Mouse (Mus musculus): ENCODE measurements around the gene 1810049J17Rik. TPM values are rescaled to one million over a fixed set of nuclear protein-coding genes. Genes with fewer than 3 reads are reported as not detected.

1810049J17Rik gene
- polyA plus RNA-seq, 1 experiment from 2014 or later: 1.1 TPM

GRCm38 (mm10) chr15:12365416-12366071, 43.8 kb upstream of the 1810049J17Rik start:
- Histone ChIP-seq H3K4me1 (ENCODE audit: control insufficient read depth, insufficient read depth, low read depth, low read length) (peaks cover 22% of the 10 kb centered on the region), H3K36me3 (ENCODE audit: control insufficient read depth, insufficient read depth, low read length) (0 out of 2 replicates have a peak, but pooled peaks cover under 1% of the 10 kb centered on the region), H3K9me3 (ENCODE audit: control insufficient read depth, low read length) (no peaks in the 10 kb centered on the region), H3K9ac (ENCODE audit: low read depth, low read length) (no peak overlapping the region), H3K27me3 (replicated peaks; ENCODE audit: control insufficient read depth, insufficient read depth, low read length) (no peaks in the 10 kb centered on the region), H3K4me3 (ENCODE audit: low read length) (no peak overlapping the region), H3K4me2 (ENCODE audit: low read length) (0 out of 2 replicates have a peak overlapping the region, but pooled peaks have one; percentile 3), H3K27ac (ENCODE audit: low read depth, low read length) (peak overlapping the region; percentile 80)
- no peak; the same call in 1 of the 2 replicates for ATAC-seq
- 50% methylated on average over 15 of the region's 15 CpGs for WGBS

- 83% methylated on average over 4 of the region's 4 CpGs for WGBS
- 0 out of 2 replicates have a peak, but pooled peaks cover 3% of the 10 kb centered on the region for H3K36me3 ChIP-seq (ENCODE audit: control insufficient read depth, insufficient read depth, low read length)
- H3K4me2 ChIP-seq (ENCODE audit: low read length): no peak overlapping the region
- H3K4me1 ChIP-seq (ENCODE audit: control insufficient read depth, insufficient read depth, low read depth, low read length): peaks cover 22% of the 10 kb centered on the region
- ATAC-seq: no peak
- no peaks in the 10 kb centered on the region for H3K9me3 ChIP-seq (ENCODE audit: control insufficient read depth, low read length)
- no peaks in the 10 kb centered on the region for H3K27me3 ChIP-seq (replicated peaks; ENCODE audit: control insufficient read depth, insufficient read depth, low read length)
- H3K9ac ChIP-seq (ENCODE audit: low read depth, low read length): no peak overlapping the region
- H3K27ac ChIP-seq (ENCODE audit: low read depth, low read length): no peak overlapping the region
- no peak overlapping the region for H3K4me3 ChIP-seq (ENCODE audit: low read length)
These were observed 42.4 kb upstream of the 1810049J17Rik start for GRCm38 (mm10) chr15:12364096-12364495.

GRCm38 (mm10) chr15:12362701-12363040, 41.0 kb upstream of the 1810049J17Rik start:
- 86% methylated on average over 6 of the region's 6 CpGs for WGBS
- Histone ChIP-seq H3K4me2 (ENCODE audit: low read length) (no peak overlapping the region), H3K4me1 (ENCODE audit: control insufficient read depth, insufficient read depth, low read depth, low read length) (peaks cover 20% of the 10 kb centered on the region), H3K27me3 (replicated peaks; ENCODE audit: control insufficient read depth, insufficient read depth, low read length) (no peaks in the 10 kb centered on the region), H3K9me3 (ENCODE audit: control insufficient read depth, low read length) (no peaks in the 10 kb centered on the region), H3K27ac (ENCODE audit: low read depth, low read length) (no peak overlapping the region), H3K36me3 (ENCODE audit: control insufficient read depth, insufficient read depth, low read length) (0 out of 2 replicates have a peak, but pooled peaks cover 3% of the 10 kb centered on the region), H3K4me3 (ENCODE audit: low read length) (no peak overlapping the region), H3K9ac (ENCODE audit: low read depth, low read length) (no peak overlapping the region)
- no peak for ATAC-seq

- no peak overlapping the region for H3K27ac ChIP-seq (ENCODE audit: low read depth, low read length)
- no peak for ATAC-seq
- no peaks in the 10 kb centered on the region for H3K9me3 ChIP-seq (ENCODE audit: control insufficient read depth, low read length)
- 0 out of 2 replicates have a peak, but pooled peaks cover 3% of the 10 kb centered on the region for H3K36me3 ChIP-seq (ENCODE audit: control insufficient read depth, insufficient read depth, low read length)
- 82% methylated on average over 14 of the region's 14 CpGs for WGBS
- no peak overlapping the region for H3K4me2 ChIP-seq (ENCODE audit: low read length)
- no peak overlapping the region for H3K4me3 ChIP-seq (ENCODE audit: low read length)
- H3K9ac ChIP-seq (ENCODE audit: low read depth, low read length): no peak overlapping the region
- H3K27me3 ChIP-seq (replicated peaks; ENCODE audit: control insufficient read depth, insufficient read depth, low read length): no peaks in the 10 kb centered on the region
- H3K4me1 ChIP-seq (ENCODE audit: control insufficient read depth, insufficient read depth, low read depth, low read length): peaks cover 18% of the 10 kb centered on the region
These were observed 40.5 kb upstream of the 1810049J17Rik start for GRCm38 (mm10) chr15:12362001-12362700.

GRCm38 (mm10) chr15:12360519-12361212, 39.0 kb upstream of the 1810049J17Rik start:
- Histone ChIP-seq H3K4me2 (ENCODE audit: low read length) (no peak overlapping the region), H3K27ac (ENCODE audit: low read depth, low read length) (no peak overlapping the region), H3K4me1 (ENCODE audit: control insufficient read depth, insufficient read depth, low read depth, low read length) (peaks cover 6% of the 10 kb centered on the region), H3K36me3 (ENCODE audit: control insufficient read depth, insufficient read depth, low read length) (0 out of 2 replicates have a peak, but pooled peaks cover 3% of the 10 kb centered on the region), H3K9me3 (ENCODE audit: control insufficient read depth, low read length) (no peaks in the 10 kb centered on the region), H3K4me3 (ENCODE audit: low read length) (no peak overlapping the region), H3K9ac (ENCODE audit: low read depth, low read length) (no peak overlapping the region), H3K27me3 (replicated peaks; ENCODE audit: control insufficient read depth, insufficient read depth, low read length) (no peaks in the 10 kb centered on the region)
- no peak for ATAC-seq
- WGBS: 76% methylated on average over 19 of the region's 19 CpGs

GRCm38 (mm10) chr15:12358384-12358783, 36.7 kb upstream of the 1810049J17Rik start:
- Histone ChIP-seq H3K27ac (ENCODE audit: low read depth, low read length) (no peak overlapping the region), H3K36me3 (ENCODE audit: control insufficient read depth, insufficient read depth, low read length) (0 out of 2 replicates have a peak, but pooled peaks cover 3% of the 10 kb centered on the region), H3K9ac (ENCODE audit: low read depth, low read length) (no peak overlapping the region), H3K4me2 (ENCODE audit: low read length) (no peak overlapping the region), H3K4me3 (ENCODE audit: low read length) (no peak overlapping the region), H3K9me3 (ENCODE audit: control insufficient read depth, low read length) (no peaks in the 10 kb centered on the region), H3K4me1 (ENCODE audit: control insufficient read depth, insufficient read depth, low read depth, low read length) (no peaks in the 10 kb centered on the region), H3K27me3 (replicated peaks; ENCODE audit: control insufficient read depth, insufficient read depth, low read length) (no peaks in the 10 kb centered on the region)
- 96% methylated on average over 5 of the region's 5 CpGs for WGBS
- no peak for ATAC-seq

GRCm38 (mm10) chr15:12357459-12357858, 35.8 kb upstream of the 1810049J17Rik start:
- ATAC-seq: no peak
- Histone ChIP-seq H3K36me3 (ENCODE audit: control insufficient read depth, insufficient read depth, low read length) (0 out of 2 replicates have a peak, but pooled peaks cover 3% of the 10 kb centered on the region), H3K4me3 (ENCODE audit: low read length) (no peak overlapping the region), H3K4me1 (ENCODE audit: control insufficient read depth, insufficient read depth, low read depth, low read length) (no peaks in the 10 kb centered on the region), H3K27me3 (replicated peaks; ENCODE audit: control insufficient read depth, insufficient read depth, low read length) (no peaks in the 10 kb centered on the region), H3K4me2 (ENCODE audit: low read length) (no peak overlapping the region), H3K27ac (ENCODE audit: low read depth, low read length) (no peak overlapping the region), H3K9me3 (ENCODE audit: control insufficient read depth, low read length) (no peaks in the 10 kb centered on the region), H3K9ac (ENCODE audit: low read depth, low read length) (no peak overlapping the region)

GRCm38 (mm10) chr15:12355907-12356306, 34.2 kb upstream of the 1810049J17Rik start:
- Histone ChIP-seq H3K4me2 (ENCODE audit: low read length) (no peak overlapping the region), H3K9me3 (ENCODE audit: control insufficient read depth, low read length) (no peaks in the 10 kb centered on the region), H3K4me1 (ENCODE audit: control insufficient read depth, insufficient read depth, low read depth, low read length) (no peaks in the 10 kb centered on the region), H3K27me3 (replicated peaks; ENCODE audit: control insufficient read depth, insufficient read depth, low read length) (no peaks in the 10 kb centered on the region), H3K9ac (ENCODE audit: low read depth, low read length) (no peak overlapping the region), H3K27ac (ENCODE audit: low read depth, low read length) (no peak overlapping the region), H3K36me3 (ENCODE audit: control insufficient read depth, insufficient read depth, low read length) (peaks cover 5% of the 10 kb centered on the region; the same call in 1 of the 2 replicates), H3K4me3 (ENCODE audit: low read length) (no peak overlapping the region)
- no peak for ATAC-seq
- WGBS: 86% methylated on average over 7 of the region's 7 CpGs

- ATAC-seq: no peak
- WGBS: 83% methylated on average over 6 of the region's 6 CpGs
- Histone ChIP-seq H3K27me3 (replicated peaks; ENCODE audit: control insufficient read depth, insufficient read depth, low read length) (no peaks in the 10 kb centered on the region), H3K9ac (ENCODE audit: low read depth, low read length) (no peak overlapping the region), H3K4me1 (ENCODE audit: control insufficient read depth, insufficient read depth, low read depth, low read length) (no peaks in the 10 kb centered on the region), H3K9me3 (ENCODE audit: control insufficient read depth, low read length) (no peaks in the 10 kb centered on the region), H3K27ac (ENCODE audit: low read depth, low read length) (no peak overlapping the region; the same call in 1 of the 2 replicates), H3K4me2 (ENCODE audit: low read length) (no peak overlapping the region), H3K36me3 (ENCODE audit: control insufficient read depth, insufficient read depth, low read length) (peaks cover 3% of the 10 kb centered on the region; the same call in 1 of the 2 replicates), H3K4me3 (ENCODE audit: low read length) (no peak overlapping the region)
These were observed 33.6 kb upstream of the 1810049J17Rik start for GRCm38 (mm10) chr15:12355261-12355660.

All from hindbrain, embryonic 16.5 days (tissue).